Mouse (Mus musculus): Measurements from ENCODE around the gene Hddc3. TPM values are rescaled to one million over a fixed set of nuclear protein-coding genes. Genes with fewer than 3 reads are reported as not detected.
A peak's percentile ranks its signal among the peaks of the same experiment; 100 is the strongest.
"Not testable (repeated sequence)": the region's sequence is repeated elsewhere in the genome, so short reads cannot be mapped to it uniquely, and the experiment has no call there.

Gene Hddc3
- polyA plus RNA-seq, 1 experiment from 2014 or later = 26.4 TPM

DNA sequence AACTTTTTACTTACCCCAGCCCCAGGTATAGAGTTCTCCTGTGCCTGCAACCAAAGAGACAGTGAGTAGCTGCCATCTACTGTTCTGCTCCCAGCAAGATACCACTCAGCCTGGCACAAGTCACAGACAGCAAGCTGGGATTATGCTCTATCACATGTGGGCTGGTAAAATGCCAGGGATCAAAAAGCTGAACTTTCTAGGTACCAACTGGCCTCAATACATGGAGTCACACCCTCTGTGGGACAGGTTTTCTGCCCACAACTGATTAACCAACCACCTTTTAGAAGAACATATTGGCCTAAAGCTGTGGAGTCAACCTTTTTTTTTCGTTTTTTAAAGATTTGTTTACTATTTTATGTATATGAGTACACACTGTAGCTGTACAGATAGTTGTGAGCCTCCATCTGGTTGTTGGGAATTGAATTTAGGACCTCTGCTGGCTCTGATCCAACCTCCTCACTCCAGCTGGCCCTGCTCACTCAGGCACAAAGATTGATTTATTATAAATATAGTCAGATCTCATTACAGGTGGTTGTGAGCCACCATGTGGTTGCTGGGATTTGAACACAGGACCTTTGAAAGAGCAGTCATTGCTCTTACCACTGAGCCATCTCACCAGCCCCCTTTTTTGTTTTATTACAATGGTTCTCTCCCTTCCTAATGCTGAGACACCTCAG lies 25.3 kb upstream of the Hddc3 start:
- Histone ChIP-seq H3K9me3 (no peaks in the 10 kb centered on the region), H3K4me2 (replicated peaks) (no peak overlapping the region), H3K4me1 (replicated peaks) (peaks cover 4% of the 10 kb centered on the region), H3K9ac (replicated peaks) (no peak overlapping the region), H3K36me3 (peaks cover 72% of the 10 kb centered on the region), H3K27ac (no peak overlapping the region), H3K4me3 (replicated peaks) (no peak overlapping the region), H3K27me3 (no peaks in the 10 kb centered on the region)
- 70% methylated on average over 1 of the region's 1 CpGs for WGBS
- no peak for ATAC-seq

DNA sequence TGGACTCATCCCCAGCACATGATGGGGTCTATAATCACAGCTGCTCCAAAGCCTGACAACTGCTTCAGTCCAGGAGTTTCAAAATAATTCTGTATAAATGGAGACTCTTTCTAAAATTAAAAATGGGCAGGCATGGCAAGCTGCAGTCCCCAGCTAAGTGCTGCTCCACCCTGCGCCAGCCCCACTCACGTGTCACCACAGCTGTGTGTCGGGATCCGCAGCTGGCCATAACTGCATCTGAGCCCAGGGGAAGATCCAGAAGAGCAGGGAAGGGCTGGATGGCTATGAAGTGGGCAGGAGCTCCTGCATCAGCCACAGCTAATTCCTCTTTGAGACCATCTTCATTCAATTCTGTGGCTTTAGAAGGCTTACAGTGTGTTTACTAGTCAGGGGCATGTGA lies 24.2 kb upstream of the Hddc3 start:
- Histone ChIP-seq H3K27me3 (no peaks in the 10 kb centered on the region), H3K4me2 (replicated peaks) (no peak overlapping the region), H3K36me3 (peaks cover 61% of the 10 kb centered on the region), H3K9ac (replicated peaks) (peak overlapping the region; percentile 41; the same call in 1 of the 2 replicates), H3K4me1 (replicated peaks) (peaks cover 15% of the 10 kb centered on the region), H3K27ac (no peak overlapping the region), H3K9me3 (no peaks in the 10 kb centered on the region), H3K4me3 (replicated peaks) (no peak overlapping the region)
- ATAC-seq = no peak
- WGBS = 90% methylated on average over 4 of the region's 4 CpGs

- H3K27me3 ChIP-seq = no peaks in the 10 kb centered on the region
- H3K4me1 ChIP-seq (replicated peaks) = peaks cover 17% of the 10 kb centered on the region
- 0 out of 2 replicates have a peak overlapping the region, but pooled peaks have one; percentile 6 for H3K9ac ChIP-seq (replicated peaks)
- WGBS = 86% methylated on average over 19 of the region's 19 CpGs
- no peak overlapping the region for H3K27ac ChIP-seq
- ATAC-seq = no peak
- no peak overlapping the region for H3K4me2 ChIP-seq (replicated peaks)
- H3K9me3 ChIP-seq = no peaks in the 10 kb centered on the region
- H3K36me3 ChIP-seq = peaks cover 49% of the 10 kb centered on the region
- no peak overlapping the region for H3K4me3 ChIP-seq (replicated peaks)
Measured at GRCm38 (mm10) chr7:80319846-80320496, 22.9 kb upstream of the Hddc3 start.

DNA sequence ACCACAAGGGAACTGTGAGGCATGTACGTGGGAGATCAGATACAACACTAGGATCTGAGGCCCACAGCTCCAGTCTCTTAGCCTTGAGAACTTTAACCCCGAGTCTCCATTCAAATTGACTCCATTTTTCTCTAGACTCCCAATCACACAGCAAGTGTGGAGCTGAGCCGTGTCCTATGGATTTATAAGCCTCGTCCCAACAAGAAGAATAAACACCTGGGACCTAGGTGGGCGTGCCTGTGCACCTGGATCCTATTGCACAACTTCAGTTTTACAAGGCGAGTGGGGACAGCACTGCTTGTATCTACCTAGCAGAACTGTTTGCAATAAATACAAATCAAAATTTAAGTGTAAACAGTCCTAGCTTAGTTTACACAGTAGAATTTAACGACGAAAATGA lies 19.6 kb upstream of the Hddc3 start:
- peak overlapping the region; percentile 78 for H3K4me2 ChIP-seq (replicated peaks)
- peak overlapping the region; percentile 64 for H3K4me3 ChIP-seq (replicated peaks)
- peak overlapping the region; percentile 70 for H3K9ac ChIP-seq (replicated peaks)
- peaks cover 61% of the 10 kb centered on the region for H3K36me3 ChIP-seq
- no peaks in the 10 kb centered on the region for H3K9me3 ChIP-seq
- H3K27ac ChIP-seq = peak overlapping the region; percentile 84; the same call in 1 of the 2 replicates
- no peak for ATAC-seq
- H3K27me3 ChIP-seq = no peaks in the 10 kb centered on the region
- H3K4me1 ChIP-seq (replicated peaks) = peaks cover 21% of the 10 kb centered on the region
- WGBS = 22% methylated on average over 8 of the region's 8 CpGs

DNA sequence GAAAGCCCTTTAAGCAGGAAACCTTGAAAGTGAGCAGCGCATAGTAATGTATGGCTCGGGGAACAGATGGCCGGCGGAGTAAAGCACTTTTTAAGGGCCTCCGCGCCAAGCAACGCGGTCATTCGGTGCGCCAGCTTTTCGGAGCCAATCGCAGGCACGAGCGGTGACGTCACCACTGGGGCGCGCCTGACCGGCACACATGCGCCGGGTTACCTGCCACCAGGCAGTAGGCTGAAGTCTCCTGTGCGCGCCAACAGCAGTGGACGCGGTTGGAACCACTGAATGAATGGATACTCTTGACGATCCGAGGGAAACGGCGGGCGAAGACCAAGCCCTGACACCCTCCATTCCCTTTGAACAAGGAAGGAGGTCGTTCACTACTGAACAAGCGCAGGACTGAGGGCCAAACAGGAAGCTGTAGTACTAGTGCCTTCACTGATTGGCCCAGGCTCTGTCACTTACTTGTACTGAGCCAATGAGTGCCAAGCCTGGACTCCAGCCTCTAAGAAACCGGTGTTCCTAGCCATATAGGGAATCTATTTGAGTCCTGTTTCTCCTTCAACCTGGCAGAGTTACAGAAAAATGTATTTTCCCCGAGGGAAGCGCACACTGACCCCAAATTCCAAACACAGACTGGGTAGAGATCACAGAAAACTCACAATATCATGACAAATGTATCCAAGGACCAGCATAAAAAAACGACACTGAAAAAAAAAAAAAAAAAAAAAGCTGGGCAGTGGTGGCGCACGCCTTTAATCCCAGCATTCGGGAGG lies 18.7 kb upstream of the Hddc3 start, which contains the start of gene Rccd1:
Gene Rccd1 (minus strand): TSS at position 412 of the 773 bp plus-strand sequence.
- Histone ChIP-seq H3K9me3 (no peaks in the 10 kb centered on the region), H3K4me1 (replicated peaks) (peaks cover 21% of the 10 kb centered on the region), H3K4me2 (replicated peaks) (peak within 1 kb of the TSS; percentile 78), H3K27ac (peak within 1 kb of the TSS; percentile 84), H3K36me3 (peaks cover 63% of the 10 kb centered on the region), H3K9ac (replicated peaks) (peak within 1 kb of the TSS; percentile 70), H3K27me3 (no peaks in the 10 kb centered on the region), H3K4me3 (replicated peaks) (peak within 1 kb of the TSS; percentile 64)
- 2% methylated on average over 38 of the region's 38 CpGs for WGBS
- peak; percentile 99 for ATAC-seq

DNA sequence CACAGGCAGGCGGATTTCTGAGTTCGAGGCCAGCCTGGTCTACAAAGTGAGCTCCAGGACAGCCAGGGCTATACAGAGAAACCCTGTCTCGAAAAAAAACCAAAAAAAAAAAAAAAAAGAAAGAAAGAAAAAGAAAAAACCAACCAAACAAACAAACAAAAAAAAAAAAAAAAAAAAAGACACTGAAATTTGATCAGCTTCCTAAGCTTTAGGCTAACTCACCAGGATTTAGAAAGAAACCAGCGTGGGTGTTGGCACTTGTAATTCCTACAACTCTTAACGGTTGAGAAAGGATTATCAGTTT lies 18.1 kb upstream of the Hddc3 start:
- ATAC-seq = not testable (repeated sequence)

DNA sequence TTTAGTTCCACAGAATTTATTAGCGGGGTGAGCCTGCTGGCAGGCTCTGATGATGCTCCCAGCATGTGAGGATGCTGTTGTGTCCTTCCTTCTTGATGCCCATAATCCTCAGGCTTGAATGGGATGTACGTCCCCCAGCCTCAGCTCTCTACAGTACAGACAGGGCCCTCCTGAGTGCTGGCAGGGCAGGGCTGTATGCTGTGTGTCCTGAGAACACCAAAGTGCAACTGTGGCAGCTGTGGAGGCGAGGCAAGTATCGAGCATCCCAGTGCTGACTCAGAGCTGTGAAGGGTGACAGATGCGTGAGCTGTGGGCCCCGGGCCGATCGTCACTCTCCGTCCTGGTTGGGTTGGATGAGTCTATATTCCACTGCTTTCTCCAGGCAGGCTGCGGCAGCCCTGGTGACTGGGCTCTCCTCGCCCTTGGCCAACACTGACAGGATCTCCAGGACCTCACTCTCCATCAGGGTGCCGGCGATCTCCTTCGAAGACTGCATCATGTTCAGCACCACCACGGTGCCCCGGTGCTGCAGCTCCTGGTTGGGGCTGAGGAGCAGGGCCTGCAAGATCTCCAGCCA lies 17.5 kb upstream of the Hddc3 start:
- Histone ChIP-seq H3K36me3 (peaks cover 63% of the 10 kb centered on the region), H3K4me2 (replicated peaks) (no peak overlapping the region), H3K27me3 (no peaks in the 10 kb centered on the region), H3K4me3 (replicated peaks) (no peak overlapping the region), H3K27ac (peak overlapping the region; percentile 27; the same call in 1 of the 2 replicates), H3K9ac (replicated peaks) (no peak overlapping the region), H3K4me1 (replicated peaks) (peaks cover 21% of the 10 kb centered on the region), H3K9me3 (no peaks in the 10 kb centered on the region)
- ATAC-seq = no peak
- 95% methylated on average over 16 of the region's 16 CpGs for WGBS

More for the DNA sequence above, 18.1 kb upstream of the Hddc3 start:
- not testable (repeated sequence) for H3K27me3 ChIP-seq; H3K9ac ChIP-seq (replicated peaks); H3K9me3 ChIP-seq
- Histone ChIP-seq H3K4me1 (replicated peaks) (peaks cover 21% of the 10 kb centered on the region), H3K27ac (peak overlapping the region; percentile 84), H3K36me3 (peaks cover 63% of the 10 kb centered on the region), H3K4me3 (replicated peaks) (peak overlapping the region; percentile 64; the same call in 1 of the 2 replicates), H3K4me2 (replicated peaks) (peak overlapping the region; percentile 78)
- WGBS = 40% methylated on average over 5 of the region's 5 CpGs

DNA sequence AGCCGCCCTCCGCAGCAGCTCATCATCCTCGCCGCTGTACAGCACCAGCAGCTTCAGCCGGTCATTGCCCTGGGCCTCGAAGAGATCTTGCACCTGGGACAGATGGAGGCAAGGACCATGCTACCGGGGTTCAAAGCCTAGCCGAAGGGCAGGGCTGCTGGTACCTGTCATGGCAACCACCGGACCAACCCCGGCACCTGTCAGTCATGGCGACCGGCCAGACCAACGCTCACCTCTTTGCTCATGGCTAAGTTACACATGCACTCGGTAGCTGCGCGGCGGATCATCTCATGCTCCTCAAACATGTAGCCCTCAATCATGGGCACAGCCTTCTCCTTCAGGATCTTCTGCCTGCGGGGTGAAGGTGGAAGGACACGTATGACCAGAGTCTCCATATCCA lies 16.8 kb upstream of the Hddc3 start:
- Histone ChIP-seq H3K4me2 (replicated peaks) (no peak overlapping the region), H3K4me1 (replicated peaks) (peaks cover 21% of the 10 kb centered on the region), H3K9ac (replicated peaks) (no peak overlapping the region), H3K27me3 (no peaks in the 10 kb centered on the region), H3K4me3 (replicated peaks) (no peak overlapping the region), H3K27ac (no peak overlapping the region), H3K36me3 (peaks cover 63% of the 10 kb centered on the region), H3K9me3 (no peaks in the 10 kb centered on the region)
- ATAC-seq = no peak
- 95% methylated on average over 19 of the region's 19 CpGs for WGBS

GRCm38 (mm10) chr7:80330278-80330677 lies 12.6 kb upstream of the Hddc3 start:
- no peak for ATAC-seq
- no peak overlapping the region for H3K27ac ChIP-seq
- no peak overlapping the region for H3K9ac ChIP-seq (replicated peaks)
- WGBS = 88% methylated on average over 8 of the region's 8 CpGs
- peaks cover under 1% of the 10 kb centered on the region; the same call in 1 of the 2 replicates for H3K4me1 ChIP-seq (replicated peaks)
- no peaks in the 10 kb centered on the region for H3K9me3 ChIP-seq
- no peak overlapping the region for H3K4me2 ChIP-seq (replicated peaks)
- H3K4me3 ChIP-seq (replicated peaks) = no peak overlapping the region
- no peaks in the 10 kb centered on the region for H3K27me3 ChIP-seq
- H3K36me3 ChIP-seq = peaks cover 100% of the 10 kb centered on the region

DNA sequence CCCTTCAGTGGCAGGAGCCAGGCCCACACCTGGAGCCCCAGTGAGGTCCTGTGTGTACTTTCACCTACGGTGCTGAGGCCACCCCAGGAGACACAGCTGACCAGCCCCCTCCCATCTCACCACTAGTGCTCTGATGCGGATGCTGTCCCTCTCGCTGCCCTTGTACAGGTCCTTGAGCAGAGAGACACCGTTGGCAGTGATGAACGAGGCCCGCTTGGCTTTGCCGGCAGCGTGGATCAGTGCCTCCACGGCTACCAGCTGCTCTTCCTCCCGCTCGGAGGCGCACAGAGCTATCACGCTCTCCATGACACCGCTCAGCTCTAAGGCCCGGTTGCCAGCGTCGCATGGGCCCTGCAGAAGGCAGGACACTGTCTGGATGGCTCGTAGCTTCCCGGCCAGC lies 11.5 kb upstream of the Hddc3 start:
- H3K9me3 ChIP-seq = no peaks in the 10 kb centered on the region
- no peak overlapping the region for H3K9ac ChIP-seq (replicated peaks)
- no peaks in the 10 kb centered on the region for H3K27me3 ChIP-seq
- no peaks in the 10 kb centered on the region for H3K4me1 ChIP-seq (replicated peaks)
- H3K36me3 ChIP-seq = peaks cover 100% of the 10 kb centered on the region
- ATAC-seq = no peak
- no peak overlapping the region for H3K27ac ChIP-seq
- no peak overlapping the region for H3K4me3 ChIP-seq (replicated peaks)
- H3K4me2 ChIP-seq (replicated peaks) = no peak overlapping the region
- WGBS = 96% methylated on average over 19 of the region's 19 CpGs

GRCm38 (mm10) chr7:80334848-80335247 lies 8.1 kb upstream of the Hddc3 start:
- H3K4me2 ChIP-seq (replicated peaks) = no peak overlapping the region
- no peak for ATAC-seq
- no peak overlapping the region for H3K4me3 ChIP-seq (replicated peaks)
- no peaks in the 10 kb centered on the region for H3K27me3 ChIP-seq
- WGBS = 96% methylated on average over 4 of the region's 4 CpGs
- peaks cover 23% of the 10 kb centered on the region for H3K4me1 ChIP-seq (replicated peaks)
- H3K9ac ChIP-seq (replicated peaks) = no peak overlapping the region
- no peaks in the 10 kb centered on the region for H3K9me3 ChIP-seq
- H3K27ac ChIP-seq = no peak overlapping the region
- peaks cover 81% of the 10 kb centered on the region for H3K36me3 ChIP-seq

DNA sequence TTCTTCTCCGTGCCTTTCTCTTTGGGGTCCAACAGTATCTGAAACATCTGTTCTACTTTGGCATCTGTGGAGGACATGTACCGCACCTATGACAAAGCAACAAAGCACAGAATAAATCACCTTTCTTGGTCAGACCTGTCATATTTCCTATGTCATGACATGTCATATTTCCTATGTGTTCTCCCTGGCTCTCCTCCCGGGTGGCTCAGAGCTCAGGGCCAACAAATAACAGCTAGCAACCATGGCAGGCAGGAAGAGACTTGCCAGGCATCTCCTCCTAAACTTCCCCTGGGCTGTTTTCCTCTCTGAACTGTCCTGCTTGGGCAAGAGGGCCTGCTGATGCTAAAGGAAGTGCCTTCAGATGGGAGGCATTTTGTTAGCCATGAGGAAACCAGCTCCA lies 6.0 kb upstream of the Hddc3 start:
- H3K4me3 ChIP-seq (replicated peaks) = no peak overlapping the region
- no peaks in the 10 kb centered on the region for H3K27me3 ChIP-seq
- no peak overlapping the region for H3K9ac ChIP-seq (replicated peaks)
- H3K27ac ChIP-seq = no peak overlapping the region
- peaks cover 39% of the 10 kb centered on the region for H3K4me1 ChIP-seq (replicated peaks)
- WGBS = 92% methylated on average over 3 of the region's 3 CpGs
- H3K36me3 ChIP-seq = peaks cover 60% of the 10 kb centered on the region
- no peak overlapping the region for H3K4me2 ChIP-seq (replicated peaks)
- no peak for ATAC-seq
- no peaks in the 10 kb centered on the region for H3K9me3 ChIP-seq
